10 mouse cellular contexts compared by ENCODE assay signal in the genomic region with DNA sequence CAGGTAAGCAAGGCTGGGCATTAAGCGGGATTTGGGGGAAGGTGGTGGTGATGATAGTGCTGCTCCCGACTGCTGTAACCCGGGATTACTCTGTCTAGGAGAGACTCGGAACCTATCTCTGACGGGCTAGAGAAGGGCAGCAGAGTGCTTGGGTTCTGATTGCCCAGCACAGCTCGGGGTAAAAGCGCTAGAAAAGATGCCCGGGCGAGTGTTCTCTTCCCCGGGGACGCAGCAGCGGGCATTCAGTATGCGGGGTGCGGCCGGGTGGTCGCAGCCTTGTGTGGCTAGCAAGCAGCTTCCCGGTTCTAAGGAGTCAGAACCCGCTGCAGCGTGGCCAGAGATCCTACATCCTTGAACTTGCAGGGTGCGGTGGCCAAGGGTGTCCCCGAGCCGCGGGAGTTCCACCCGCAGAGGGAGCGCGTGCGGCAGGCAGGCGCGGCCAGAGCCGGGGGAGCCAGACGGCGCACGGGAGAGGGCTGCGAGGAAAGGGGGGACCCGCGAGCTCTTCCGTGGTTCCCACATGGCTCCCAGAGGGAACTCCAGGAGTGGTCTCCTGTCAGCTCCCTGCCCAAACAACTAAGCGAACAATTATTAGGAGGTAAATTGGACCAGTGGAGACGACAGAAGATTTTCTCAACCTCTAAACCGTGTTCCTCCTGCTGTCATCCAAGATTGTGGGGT. TPM values are rescaled to one million over a fixed set of nuclear protein-coding genes. Genes with fewer than 3 reads are reported as not detected.
A peak's percentile ranks its signal among the peaks of the same experiment; 100 is the strongest.
DNase-seq lines count a peak whose midpoint lies in the region; ATAC-seq and TF ChIP-seq lines count a peak whose summit lies in the region.
"Had no signal": no experiment of that assay in that cellular context is flagged by ENCODE, and none has a peak within 500 bp of the region (broad histone marks: within the 10 kb centered on the region; RNA-seq: fewer than 3 reads in every experiment).

No protein-coding gene starts in this region.

- no peaks in the 10 kb centered on the region for H3K9me3 ChIP-seq in intestine, postnatal 0 days (ENCODE audit: control insufficient read depth)
- H3K9me3 ChIP-seq in midbrain, postnatal 0 days (ENCODE audit: low read length): no peaks in the 10 kb centered on the region

- no peaks in the 10 kb centered on the region for H3K4me1 ChIP-seq in embryonic fibroblast, embryonic 13.5 days (ENCODE audit: control insufficient read depth, insufficient read depth, low read length)
- no peaks in the 10 kb centered on the region for H3K4me1 ChIP-seq in intestine, postnatal 0 days (replicated peaks; ENCODE audit: control insufficient read depth, insufficient read depth, low read length)
- H3K4me1 ChIP-seq in midbrain, postnatal 0 days (ENCODE audit: insufficient read depth, low read length): peaks cover 3% of the 10 kb centered on the region; the same call in 1 of the 2 replicates

- DNase-seq in layer of hippocampus, adult 18-20 months (ENCODE audit: low spot score in 2 of 2): peak; percentile 27 to 54
- no peak for DNase-seq in layer of hippocampus, adult 9-11 months
- DNase-seq in midbrain, postnatal 0 days (ENCODE audit: low spot score): no peak
- no peak for DNase-seq in cerebellum, adult 18-20 months
- DNase-seq in adrenal gland, adult 2 months: no peak

- under 1% methylated on average over 40 of the region's 40 CpGs for WGBS in intestine, postnatal 0 days
- WGBS in midbrain, postnatal 0 days: 0% methylated on average over 40 of the region's 40 CpGs

- H3K36me3 ChIP-seq in intestine, postnatal 0 days (ENCODE audit: control insufficient read depth, insufficient read depth): no peaks in the 10 kb centered on the region
- no peaks in the 10 kb centered on the region for H3K36me3 ChIP-seq in midbrain, postnatal 0 days (ENCODE audit: insufficient read depth, low read length)

- H3K9ac ChIP-seq in intestine, postnatal 0 days (ENCODE audit: low read depth, low read length): no peak overlapping the region
- peak overlapping the region; percentile 65 for H3K9ac ChIP-seq in midbrain, postnatal 0 days (replicated peaks; ENCODE audit: low read length, poor library complexity, severe bottlenecking)

- TF ChIP-seq POLR2A in embryonic fibroblast, embryonic 13.5 days (IDR thresholded peaks at IDR 0.05; ENCODE audit: low read depth, low read length): no peak

- H3K27ac ChIP-seq in embryonic fibroblast, embryonic 13.5 days (ENCODE audit: insufficient read depth, low read length): no peak overlapping the region
- H3K27ac ChIP-seq in intestine, postnatal 0 days (ENCODE audit: low read depth, low read length): no peak overlapping the region
- H3K27ac ChIP-seq in midbrain, postnatal 0 days (ENCODE audit: low read depth, low read length): peak overlapping the region; percentile 59; the same call in 1 of the 2 replicates

- ATAC-seq in intestine, postnatal 0 days: no peak
- ATAC-seq in midbrain, postnatal 0 days (ENCODE audit: low FRiP score): peak; percentile 59; the same call in 1 of the 2 replicates
- no peak for ATAC-seq in inflammation-experienced regulatory T-cells, adult 6 months

- H3K27me3 ChIP-seq in intestine, postnatal 0 days (replicated peaks; ENCODE audit: control insufficient read depth, insufficient read depth, low read length): peaks cover 29% of the 10 kb centered on the region
- peaks cover 12% of the 10 kb centered on the region for H3K27me3 ChIP-seq in midbrain, postnatal 0 days (ENCODE audit: insufficient read depth, low read length)

- no peak for TF ChIP-seq CTCF in embryonic fibroblast, embryonic 13.5 days (IDR thresholded peaks at IDR 0.05; ENCODE audit: borderline replicate concordance, insufficient read depth, low read length)
- TF ChIP-seq CTCF in intestine, postnatal 0 days (IDR thresholded peaks at IDR 0.05; ENCODE audit: low read depth): peak; percentile 52
- peak; percentile 59 for TF ChIP-seq CTCF in midbrain, postnatal 0 days (IDR thresholded peaks at IDR 0.05)

- H3K4me2 ChIP-seq in intestine, postnatal 0 days (replicated peaks; ENCODE audit: low read depth): peak overlapping the region; percentile 70
- peak overlapping the region; percentile 84 for H3K4me2 ChIP-seq in midbrain, postnatal 0 days (ENCODE audit: low read depth, low read length, poor library complexity, severe bottlenecking)

- H3K4me3 ChIP-seq in embryonic fibroblast, embryonic 13.5 days (ENCODE audit: insufficient read depth, low read length): 0 out of 2 replicates have a peak overlapping the region, but pooled peaks have one; percentile 5
- H3K4me3 ChIP-seq in intestine, postnatal 0 days (ENCODE audit: low read depth, low read length): peak overlapping the region; percentile 35
- peak overlapping the region; percentile 63 for H3K4me3 ChIP-seq in midbrain, postnatal 0 days (ENCODE audit: low read depth, low read length)

RNA-seq across cellular contexts. Expression of a gene that starts 0.9 kb away (rescaled TPM):
- 10 to 100 TPM; 46.5 to 53.6 TPM for total RNA-seq in layer of hippocampus, adult 18-20 months (2021)
- polyA plus RNA-seq in embryonic fibroblast, embryonic 13.5 days (2011; ENCODE audit: insufficient read length, low read depth, missing spikeins): 0.45 and 0.72 TPM in 2 replicates
- polyA plus RNA-seq in intestine, postnatal 0 days (2015; fragmentation: Nextera tagmentation; extraction: Ambion mirVana): 1.8 and 1.9 TPM in 2 replicates
- 68.7 and 100 TPM in 2 replicates for total RNA-seq in midbrain, postnatal 0 days (2014; rRNA removed)
- 55.3 and 56.9 TPM in 2 replicates for polyA plus RNA-seq in midbrain, postnatal 0 days (2015; fragmentation: Nextera tagmentation; extraction: Ambion mirVana)
- not detected for polyA plus RNA-seq in inflammation-experienced regulatory T-cells, adult 6 months (2017; shearing (Covaris generic))
- total RNA-seq in adrenal gland, adult 2 months (2021): under 1 TPM; 0.49 to 0.59 TPM
- polyA plus RNA-seq in adrenal gland, adult 2 months (2012; rRNA removed): 0.27 and 0.33 TPM in 2 replicates
- total RNA-seq: hematopoietic stem cell, adult 5-6 weeks had no signal
- polyA plus RNA-seq: spleen, adult 2 months had no signal

Comparison
In these comparisons a context has a peak if more than half of its experiments do, and no peak if none do; other contexts are left out.
1. DNase-seq: peak in layer of hippocampus, adult 18-20 months (2 of 2); none in layer of hippocampus, adult 9-11 months (single experiment), midbrain, postnatal 0 days (single experiment), cerebellum, adult 18-20 months (0 of 2) and adrenal gland, adult 2 months (single experiment).
2. H3K4me3 ChIP-seq: peak in every context shown above with its lines; median percentile 63 in midbrain, postnatal 0 days; 35 in intestine, postnatal 0 days; 5 in embryonic fibroblast, embryonic 13.5 days.
3. RNA of a gene that starts 0.9 kb away (polyA plus RNA-seq): 55.3 to 56.9 TPM in midbrain, postnatal 0 days; 1.8 to 1.9 TPM in intestine, postnatal 0 days, 0.45 to 0.72 TPM in embryonic fibroblast, embryonic 13.5 days, 0.27 to 0.33 TPM in adrenal gland, adult 2 months and not detected in inflammation-experienced regulatory T-cells, adult 6 months; every median in the first group is over 10 times any median in the second.